Mouse (Mus musculus) right cerebral cortex, postnatal 14 days (tissue): ENCODE results near the gene Prr19.
A peak's percentile ranks its signal among the peaks of the same experiment; 100 is the strongest.
"Not testable (repeated sequence)": the region's sequence is repeated elsewhere in the genome, so short reads cannot be mapped to it uniquely, and the experiment has no call there.

Experiments
- DNase-seq: peaks from one replicate; pipeline ENCODE4 v3.0.0; 2022

The Prr19 gene

GRCm38 (mm10) chr7:25301063-25301462, at the start of gene Prr19:
TSS of gene Prr19 (plus strand) at chr7:25301411.
- DNase-seq: no peak

GRCm38 (mm10) chr7:25251822-25252221, 49.4 kb upstream of the Prr19 start:
- DNase-seq: no peak

- DNase-seq: no peak
These were observed 39.3 kb upstream of the Prr19 start for GRCm38 (mm10) chr7:25261896-25262295.

- DNase-seq: no peak
These were observed 37.0 kb upstream of the Prr19 start for GRCm38 (mm10) chr7:25263968-25264870.

GRCm38 (mm10) chr7:25265743-25266142, 35.5 kb upstream of the Prr19 start:
- DNase-seq: not testable (repeated sequence)

GRCm38 (mm10) chr7:25266180-25266962, 34.8 kb upstream of the Prr19 start:
- DNase-seq: no peak

GRCm38 (mm10) chr7:25267301-25267750, 33.9 kb upstream of the Prr19 start, which contains the start of gene Cic:
TSS of gene Cic (plus strand) at chr7:25267704.
- DNase-seq: peak; percentile 96

- peak; percentile 98 for DNase-seq
These were observed 33.3 kb upstream of the Prr19 start for GRCm38 (mm10) chr7:25267751-25268463.

GRCm38 (mm10) chr7:25268588-25268987, 32.6 kb upstream of the Prr19 start:
- DNase-seq: no peak

- no peak for DNase-seq
These were observed 32.2 kb upstream of the Prr19 start for GRCm38 (mm10) chr7:25269029-25269428.

GRCm38 (mm10) chr7:25269545-25270271, 31.5 kb upstream of the Prr19 start:
- no peak for DNase-seq

- no peak for DNase-seq
These were observed 30.3 kb upstream of the Prr19 start for GRCm38 (mm10) chr7:25270652-25271633.

GRCm38 (mm10) chr7:25271651-25272444, 29.4 kb upstream of the Prr19 start:
- no peak for DNase-seq

GRCm38 (mm10) chr7:25272445-25273258, 28.6 kb upstream of the Prr19 start:
- DNase-seq: no peak

GRCm38 (mm10) chr7:25273259-25274241, 27.7 kb upstream of the Prr19 start:
- no peak for DNase-seq

- no peak for DNase-seq
These were observed 26.6 kb upstream of the Prr19 start for GRCm38 (mm10) chr7:25274571-25274970.

GRCm38 (mm10) chr7:25274996-25275395, 26.2 kb upstream of the Prr19 start:
- no peak for DNase-seq
